Mouse (Mus musculus) olfactory bulb, adult 2 months (tissue): ENCODE data around the gene Eps8l2.

Experiments
- CTCF ChIP-seq: fragments of 200-500 bp; IDR thresholded peaks from 2 replicates; pipeline ENCODE4 v1.5.1; 2012; ENCODE audit warnings: low read depth, mild to moderate bottlenecking, low read length, moderate library complexity; ENCODE audit not compliant: insufficient read depth
- POLR2A ChIP-seq: fragments of 200-500 bp; IDR thresholded peaks from 2 replicates; pipeline ENCODE4 v1.6.1; 2012; ENCODE audit warnings: mild to moderate bottlenecking, low read depth, low read length, moderate library complexity; ENCODE audit not compliant: insufficient read depth

GRCm38 (mm10) chr7:141297926-141298650 is 40.6 kb upstream of the Eps8l2 start:
- TF ChIP-seq CTCF (no peak), POLR2A (no peak)
